Mouse (Mus musculus) kidney, embryonic 16.5 days (tissue): ENCODE data around the gene Fam129c. TPM values are rescaled to one million over a fixed set of nuclear protein-coding genes. Genes with fewer than 3 reads are reported as not detected.

ENCODE experiments used
- ATAC-seq: fragments of 200-750 bp; cut with Nextera tagmentation; 2 replicates; pipeline ENCODE4 v1.8.0; 2017; ENCODE audit warnings: moderate TSS enrichment; ENCODE audit not compliant: low FRiP score, low TSS enrichment
- H3K27ac ChIP-seq: fragments of 300-500 bp; sonication (generic); 2 replicates; pipeline ENCODE4 v1.5.1; 2014; ENCODE audit warnings: low read length
- H3K27me3 ChIP-seq: fragments of 300-500 bp; sonication (generic); 2 replicates; pipeline ENCODE4 v1.6.1; 2014; ENCODE audit warnings: low read length, control low read depth, mixed read lengths; ENCODE audit not compliant: insufficient read depth
- H3K36me3 ChIP-seq: fragments of 300-500 bp; sonication (generic); 2 replicates; pipeline ENCODE4 v1.6.1; 2014; ENCODE audit warnings: low read length, control low read depth, mixed read lengths; ENCODE audit not compliant: insufficient read depth
- H3K4me1 ChIP-seq: fragments of 300-500 bp; sonication (generic); 2 replicates; pipeline ENCODE4 v1.6.1; 2014; ENCODE audit warnings: low read length, control low read depth, mixed read lengths; ENCODE audit not compliant: insufficient read depth
- H3K4me2 ChIP-seq: fragments of 300-500 bp; sonication (generic); replicated peaks from 2 replicates; pipeline ENCODE4 v1.6.1; 2014; ENCODE audit warnings: low read depth, low read length
- H3K4me3 ChIP-seq: fragments of 300-500 bp; sonication (generic); 2 replicates; pipeline ENCODE4 v1.5.1; 2014; ENCODE audit warnings: mild to moderate bottlenecking, low read length
- H3K9ac ChIP-seq: fragments of 300-500 bp; sonication (generic); replicated peaks from 2 replicates; pipeline ENCODE4 v1.6.1; 2014; ENCODE audit warnings: low read length
- H3K9me3 ChIP-seq: fragments of 300-500 bp; sonication (generic); 2 replicates; pipeline ENCODE4 v1.6.1; 2016; ENCODE audit warnings: low read length, control low read depth
- WGBS: fragments of 180-500 bp; shearing (Covaris S2); extraction: QIAGEN DNeasy Blood & Tissue Kit; methylation state at CpG from one replicate; pipeline ENCODE4 v1.1.7; 2014; 5-methylcytosine and 5-hydroxymethylcytosine counted together
- polyA plus RNA-seq: library from polyadenylated mRNA; unstranded; fragments of >200 nt; fragmentation: Nextera tagmentation; extraction: Ambion mirVana; gene quantifications from 2 replicates; pipeline ENCODE4 v1.2.1, GENCODE M21; 2015

The Fam129c gene
- polyA plus RNA-seq, 1 experiment from 2014 or later: 5.3 TPM

GRCm38 (mm10) chr8:71626753-71627152, 29.3 kb downstream of the Fam129c start:
- peaks cover 27% of the 10 kb centered on the region for H3K4me1 ChIP-seq
- no peak overlapping the region for H3K27ac ChIP-seq
- peaks cover 33% of the 10 kb centered on the region for H3K36me3 ChIP-seq
- 88% methylated on average over 9 of the region's 9 CpGs for WGBS
- H3K4me2 ChIP-seq: no peak overlapping the region
- no peak overlapping the region for H3K4me3 ChIP-seq
- H3K9ac ChIP-seq: no peak overlapping the region
- H3K27me3 ChIP-seq: peaks cover 6% of the 10 kb centered on the region
- H3K9me3 ChIP-seq: peaks cover 17% of the 10 kb centered on the region
- no peak for ATAC-seq

GRCm38 (mm10) chr8:71627265-71628099, 30.0 kb downstream of the Fam129c start:
- Histone ChIP-seq H3K9ac (no peak overlapping the region; the same call in 1 of the 2 replicates), H3K27ac (peak overlapping the region; percentile 74), H3K4me1 (peaks cover 27% of the 10 kb centered on the region), H3K9me3 (peaks cover 11% of the 10 kb centered on the region), H3K4me2 (no peak overlapping the region), H3K27me3 (peaks cover 6% of the 10 kb centered on the region), H3K4me3 (no peak overlapping the region), H3K36me3 (peaks cover 25% of the 10 kb centered on the region)
- no peak for ATAC-seq
- WGBS: 42% methylated on average over 9 of the region's 9 CpGs

GRCm38 (mm10) chr8:71628396-71629095, 31.1 kb downstream of the Fam129c start:
- peak overlapping the region; percentile 74 for H3K27ac ChIP-seq
- H3K36me3 ChIP-seq: peaks cover 15% of the 10 kb centered on the region
- H3K4me2 ChIP-seq: peak overlapping the region; percentile 95
- WGBS: 6% methylated on average over 16 of the region's 16 CpGs
- peaks cover 10% of the 10 kb centered on the region for H3K9me3 ChIP-seq
- peak overlapping the region; percentile 62 for H3K4me3 ChIP-seq
- H3K4me1 ChIP-seq: peaks cover 27% of the 10 kb centered on the region
- H3K9ac ChIP-seq: peak overlapping the region; percentile 76
- peaks cover 6% of the 10 kb centered on the region for H3K27me3 ChIP-seq
- no peak for ATAC-seq

- peaks cover 11% of the 10 kb centered on the region for H3K27me3 ChIP-seq
- H3K4me2 ChIP-seq: peak overlapping the region; percentile 95
- H3K27ac ChIP-seq: peak overlapping the region; percentile 74
- peak overlapping the region; percentile 62 for H3K4me3 ChIP-seq
- peak; percentile 88 for ATAC-seq
- peaks cover 34% of the 10 kb centered on the region for H3K4me1 ChIP-seq
- H3K36me3 ChIP-seq: peaks cover 8% of the 10 kb centered on the region
- WGBS: under 1% methylated on average over 54 of the region's 55 CpGs
- H3K9me3 ChIP-seq: peaks cover 10% of the 10 kb centered on the region
- H3K9ac ChIP-seq: peak overlapping the region; percentile 76
Observed at GRCm38 (mm10) chr8:71629096-71629697, 31.7 kb downstream of the Fam129c start.

- Histone ChIP-seq H3K27ac (peak overlapping the region; percentile 74; the same call in 1 of the 2 replicates), H3K4me2 (peak overlapping the region; percentile 95), H3K4me1 (peaks cover 37% of the 10 kb centered on the region), H3K27me3 (peaks cover 14% of the 10 kb centered on the region), H3K9me3 (peaks cover 10% of the 10 kb centered on the region), H3K9ac (peak overlapping the region; percentile 76), H3K36me3 (peaks cover 2% of the 10 kb centered on the region; the same call in 1 of the 2 replicates), H3K4me3 (peak overlapping the region; percentile 62)
- WGBS: 5% methylated on average over 25 of the region's 25 CpGs
- peak; percentile 50 for ATAC-seq
Observed at GRCm38 (mm10) chr8:71629781-71630212, 32.3 kb downstream of the Fam129c start.

GRCm38 (mm10) chr8:71630761-71631160, 33.3 kb downstream of the Fam129c start:
- Histone ChIP-seq H3K4me1 (peaks cover 37% of the 10 kb centered on the region), H3K9me3 (peaks cover 10% of the 10 kb centered on the region), H3K4me3 (no peak overlapping the region), H3K27me3 (peaks cover 20% of the 10 kb centered on the region), H3K36me3 (no peaks in the 10 kb centered on the region), H3K9ac (no peak overlapping the region), H3K27ac (no peak overlapping the region), H3K4me2 (no peak overlapping the region)
- 84% methylated on average over 6 of the region's 6 CpGs for WGBS
- no peak for ATAC-seq

GRCm38 (mm10) chr8:71631897-71632296, 34.4 kb downstream of the Fam129c start:
- no peak overlapping the region for H3K4me2 ChIP-seq
- no peak overlapping the region for H3K4me3 ChIP-seq
- no peak for ATAC-seq
- no peak overlapping the region for H3K9ac ChIP-seq
- H3K27me3 ChIP-seq: peaks cover 20% of the 10 kb centered on the region
- H3K9me3 ChIP-seq: peaks cover 10% of the 10 kb centered on the region
- H3K4me1 ChIP-seq: peaks cover 37% of the 10 kb centered on the region
- H3K27ac ChIP-seq: no peak overlapping the region
- H3K36me3 ChIP-seq: no peaks in the 10 kb centered on the region
- WGBS: 67% methylated on average over 2 of the region's 2 CpGs

GRCm38 (mm10) chr8:71633164-71633563, 35.7 kb downstream of the Fam129c start:
- 15% methylated on average over 18 of the region's 22 CpGs for WGBS
- peaks cover 28% of the 10 kb centered on the region for H3K4me1 ChIP-seq
- H3K4me2 ChIP-seq: peak overlapping the region; percentile 25; the same call in 1 of the 2 replicates
- H3K36me3 ChIP-seq: no peaks in the 10 kb centered on the region
- H3K9ac ChIP-seq: no peak overlapping the region; the same call in 1 of the 2 replicates
- H3K9me3 ChIP-seq: peaks cover 10% of the 10 kb centered on the region
- ATAC-seq: no peak
- no peak overlapping the region for H3K4me3 ChIP-seq
- no peak overlapping the region for H3K27ac ChIP-seq
- peaks cover 20% of the 10 kb centered on the region for H3K27me3 ChIP-seq

- no peak overlapping the region for H3K27ac ChIP-seq
- peaks cover 20% of the 10 kb centered on the region for H3K4me1 ChIP-seq
- peak overlapping the region; percentile 50 for H3K4me2 ChIP-seq
- WGBS: 2% methylated on average over 26 of the region's 26 CpGs
- no peaks in the 10 kb centered on the region for H3K36me3 ChIP-seq
- peaks cover 10% of the 10 kb centered on the region for H3K9me3 ChIP-seq
- peak overlapping the region; percentile 20 for H3K4me3 ChIP-seq
- H3K27me3 ChIP-seq: peaks cover 20% of the 10 kb centered on the region
- H3K9ac ChIP-seq: peak overlapping the region; percentile 33; the same call in 1 of the 2 replicates
- peak; percentile 20; the same call in 1 of the 2 replicates for ATAC-seq
Observed at GRCm38 (mm10) chr8:71633981-71634667, 36.7 kb downstream of the Fam129c start.
